Mouse (Mus musculus): ENCODE data around the gene Usp2. TPM values are rescaled to one million over a fixed set of nuclear protein-coding genes. Genes with fewer than 3 reads are reported as not detected.

Gene Usp2
- polyA plus RNA-seq, 1 experiment from 2014 or later, result 1.8 TPM

GRCm38 (mm10) chr9:44079997-44080780 lies 13.4 kb downstream of the Usp2 start:
- Histone ChIP-seq H3K9me3 (replicated peaks) (no peaks in the 10 kb centered on the region), H3K4me1 (peaks cover 29% of the 10 kb centered on the region), H3K4me2 (no peak overlapping the region), H3K36me3 (no peaks in the 10 kb centered on the region), H3K9ac (no peak overlapping the region), H3K4me3 (no peak overlapping the region), H3K27ac (no peak overlapping the region), H3K27me3 (replicated peaks) (peaks cover 72% of the 10 kb centered on the region)
- ATAC-seq, result no peak
- 46% methylated on average over 10 of the region's 10 CpGs for WGBS (ENCODE audit: insufficient replicate concordance)

GRCm38 (mm10) chr9:44080953-44081352 lies 14.1 kb downstream of the Usp2 start:
- no peak for ATAC-seq
- Histone ChIP-seq H3K27ac (no peak overlapping the region), H3K4me1 (peaks cover 37% of the 10 kb centered on the region), H3K36me3 (no peaks in the 10 kb centered on the region), H3K9ac (no peak overlapping the region), H3K4me3 (no peak overlapping the region), H3K9me3 (replicated peaks) (no peaks in the 10 kb centered on the region), H3K4me2 (no peak overlapping the region), H3K27me3 (replicated peaks) (peaks cover 73% of the 10 kb centered on the region)
- 80% methylated on average over 5 of the region's 5 CpGs for WGBS (ENCODE audit: insufficient replicate concordance)

DNA sequence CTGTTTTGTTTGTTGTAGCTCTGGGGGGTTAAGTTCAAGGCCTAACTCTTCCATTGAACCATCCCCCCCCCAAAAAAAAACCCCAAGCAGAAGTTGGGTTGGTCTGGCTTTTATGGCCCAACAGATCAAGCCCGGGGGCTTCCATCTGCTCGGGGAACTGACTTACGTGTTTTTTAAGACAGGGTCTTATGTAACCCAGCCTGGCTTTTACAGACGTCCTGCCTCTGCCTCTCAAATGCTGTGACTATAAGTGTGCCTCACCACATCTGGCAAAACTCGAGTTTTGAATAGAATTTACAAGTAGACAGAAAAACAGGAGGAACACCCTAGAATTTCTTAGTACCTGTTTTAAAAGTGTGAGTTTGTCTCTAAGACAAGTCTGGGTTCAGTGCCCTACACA lies 14.8 kb downstream of the Usp2 start:
- WGBS (ENCODE audit: insufficient replicate concordance), result 65% methylated on average over 5 of the region's 5 CpGs
- ATAC-seq, result no peak
- H3K4me2 ChIP-seq, result no peak overlapping the region
- H3K27me3 ChIP-seq (replicated peaks), result peaks cover 73% of the 10 kb centered on the region
- H3K4me3 ChIP-seq, result no peak overlapping the region
- no peak overlapping the region for H3K9ac ChIP-seq
- peaks cover 43% of the 10 kb centered on the region for H3K4me1 ChIP-seq
- H3K9me3 ChIP-seq (replicated peaks), result no peaks in the 10 kb centered on the region
- no peak overlapping the region for H3K27ac ChIP-seq
- H3K36me3 ChIP-seq, result no peaks in the 10 kb centered on the region

DNA sequence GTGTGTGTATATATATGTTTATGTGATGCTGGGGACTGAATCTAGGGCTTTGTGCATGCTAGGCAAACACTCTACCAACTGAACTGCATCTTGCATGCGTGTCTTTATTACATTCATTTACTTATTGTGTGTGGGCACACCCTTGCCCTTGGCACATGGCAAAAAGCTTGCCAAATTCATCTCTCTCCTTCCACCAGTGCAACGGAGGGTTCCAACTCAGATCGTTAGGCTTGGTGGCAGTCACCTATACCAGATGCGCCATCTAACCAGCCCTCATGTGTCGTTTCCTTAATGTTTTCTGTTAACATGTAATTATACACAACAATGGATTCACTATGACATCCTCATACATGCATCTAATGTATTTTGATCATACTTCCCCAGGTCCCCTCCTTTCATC lies 15.4 kb downstream of the Usp2 start:
- H3K9ac ChIP-seq, result no peak overlapping the region
- H3K27ac ChIP-seq, result no peak overlapping the region
- WGBS (ENCODE audit: insufficient replicate concordance), result 87% methylated on average over 5 of the region's 5 CpGs
- ATAC-seq, result no peak
- H3K4me2 ChIP-seq, result no peak overlapping the region
- no peaks in the 10 kb centered on the region for H3K36me3 ChIP-seq
- H3K4me3 ChIP-seq, result no peak overlapping the region
- peaks cover 48% of the 10 kb centered on the region for H3K4me1 ChIP-seq
- H3K27me3 ChIP-seq (replicated peaks), result peaks cover 80% of the 10 kb centered on the region
- no peaks in the 10 kb centered on the region for H3K9me3 ChIP-seq (replicated peaks)

- H3K4me2 ChIP-seq, result peak overlapping the region; percentile 96
- no peak overlapping the region for H3K27ac ChIP-seq
- no peaks in the 10 kb centered on the region for H3K9me3 ChIP-seq (replicated peaks)
- H3K27me3 ChIP-seq (replicated peaks), result peaks cover 83% of the 10 kb centered on the region
- whole genome bisulfite sequencing (ENCODE audit: insufficient replicate concordance), result 8% methylated on average over 23 of the region's 23 CpGs
- H3K4me1 ChIP-seq, result peaks cover 58% of the 10 kb centered on the region
- no peaks in the 10 kb centered on the region for H3K36me3 ChIP-seq
- ATAC-seq, result no peak
- peak overlapping the region; percentile 49; the same call in 1 of the 2 replicates for H3K9ac ChIP-seq
- H3K4me3 ChIP-seq, result peak overlapping the region; percentile 61
These were observed 16.7 kb downstream of the Usp2 start for GRCm38 (mm10) chr9:44083392-44084121.

GRCm38 (mm10) chr9:44084236-44084635 lies 17.4 kb downstream of the Usp2 start:
- Histone ChIP-seq H3K27me3 (replicated peaks) (peaks cover 87% of the 10 kb centered on the region), H3K27ac (no peak overlapping the region), H3K36me3 (no peaks in the 10 kb centered on the region), H3K4me3 (peak overlapping the region; percentile 61), H3K9me3 (replicated peaks) (no peaks in the 10 kb centered on the region), H3K4me2 (peak overlapping the region; percentile 96), H3K4me1 (peaks cover 59% of the 10 kb centered on the region), H3K9ac (peak overlapping the region; percentile 49)
- peak; percentile 27 for ATAC-seq
- 1% methylated on average over 14 of the region's 14 CpGs for WGBS (ENCODE audit: insufficient replicate concordance)

GRCm38 (mm10) chr9:44084659-44085229 lies 17.9 kb downstream of the Usp2 start:
- H3K4me2 ChIP-seq, result peak overlapping the region; percentile 96
- peaks cover 58% of the 10 kb centered on the region for H3K4me1 ChIP-seq
- no peaks in the 10 kb centered on the region for H3K36me3 ChIP-seq
- no peak overlapping the region for H3K27ac ChIP-seq
- H3K4me3 ChIP-seq, result peak overlapping the region; percentile 61
- H3K9ac ChIP-seq, result peak overlapping the region; percentile 73
- peak; percentile 87 for ATAC-seq
- peaks cover 89% of the 10 kb centered on the region for H3K27me3 ChIP-seq (replicated peaks)
- H3K9me3 ChIP-seq (replicated peaks), result no peaks in the 10 kb centered on the region
- WGBS (ENCODE audit: insufficient replicate concordance), result under 1% methylated on average over 48 of the region's 62 CpGs

DNA sequence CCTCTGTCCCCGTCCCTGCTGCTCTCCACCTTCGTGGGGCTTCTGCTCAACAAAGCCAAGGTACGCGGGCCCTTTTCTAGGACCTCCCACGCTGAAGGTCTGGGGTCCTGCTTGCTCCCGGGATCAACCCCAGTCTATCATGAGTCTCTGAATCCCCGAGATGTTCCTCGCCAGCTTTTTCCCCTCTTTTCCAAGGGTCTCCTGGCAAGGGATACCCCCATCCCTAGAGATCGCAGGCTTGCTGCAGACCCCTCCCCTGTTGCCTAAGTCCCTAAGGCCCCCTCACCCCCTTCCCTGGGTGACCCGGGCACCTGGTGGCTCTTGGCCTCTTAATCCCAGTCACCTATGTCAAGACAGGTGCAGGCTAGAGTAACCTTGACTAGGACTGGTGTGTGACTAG lies 18.5 kb downstream of the Usp2 start:
- H3K9ac ChIP-seq, result peak overlapping the region; percentile 73
- peaks cover 62% of the 10 kb centered on the region for H3K4me1 ChIP-seq
- WGBS (ENCODE audit: insufficient replicate concordance), result 8% methylated on average over 10 of the region's 10 CpGs

DNA sequence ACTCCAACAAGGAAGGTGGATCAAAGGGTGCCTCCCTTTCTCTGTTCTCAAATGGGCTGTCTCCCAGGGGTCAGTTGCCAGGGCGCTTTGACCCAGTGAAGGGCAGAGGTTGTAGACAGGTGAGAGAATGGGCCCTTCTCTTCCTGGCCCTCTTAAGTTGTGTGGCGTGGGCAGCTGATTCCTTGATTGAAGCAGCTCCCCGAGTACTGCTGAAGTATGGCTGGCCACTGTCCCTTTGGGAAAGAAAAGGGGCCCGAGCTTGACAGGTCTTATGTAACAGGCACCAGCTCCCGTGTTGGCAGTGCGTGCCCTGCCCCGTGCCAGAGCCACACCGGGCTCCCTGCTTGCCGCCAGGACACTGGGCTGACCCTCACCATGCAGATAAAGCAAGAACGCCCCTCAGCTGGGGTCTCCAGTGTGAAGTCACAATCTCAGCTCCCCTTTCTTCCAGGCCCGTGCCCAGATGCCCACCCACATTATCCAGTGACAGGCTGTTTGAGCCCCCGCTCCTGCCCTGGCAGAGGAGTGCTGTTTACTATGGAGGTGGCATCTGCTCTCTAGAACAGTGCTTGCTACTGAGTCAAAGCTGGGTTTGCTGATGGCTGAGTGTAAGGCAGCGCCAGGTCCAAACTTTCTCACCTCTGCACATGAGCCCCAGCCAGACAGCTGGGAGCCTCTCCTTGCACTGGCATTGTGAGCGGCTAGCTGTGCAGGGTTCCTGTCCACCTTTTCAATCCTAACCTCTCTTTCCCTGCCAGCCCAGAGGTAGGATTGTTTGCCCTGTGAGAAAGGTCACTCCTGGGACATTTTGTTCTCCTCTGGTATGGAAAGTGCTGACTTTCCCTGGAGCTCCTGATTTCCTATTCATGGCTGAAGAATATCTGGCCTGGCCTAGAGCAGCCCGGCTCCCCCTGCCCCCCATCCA lies 19.2 kb downstream of the Usp2 start:
- H3K27ac ChIP-seq, result no peak overlapping the region
- no peaks in the 10 kb centered on the region for H3K9me3 ChIP-seq (replicated peaks)
- peaks cover 62% of the 10 kb centered on the region for H3K4me1 ChIP-seq
- WGBS (ENCODE audit: insufficient replicate concordance), result 68% methylated on average over 15 of the region's 15 CpGs
- H3K4me2 ChIP-seq, result peak overlapping the region; percentile 96
- peaks cover 83% of the 10 kb centered on the region for H3K27me3 ChIP-seq (replicated peaks)
- no peaks in the 10 kb centered on the region for H3K36me3 ChIP-seq
- H3K4me3 ChIP-seq, result no peak overlapping the region
- ATAC-seq, result no peak
- H3K9ac ChIP-seq, result no peak overlapping the region

More for the DNA sequence above, 18.5 kb downstream of the Usp2 start:
- ATAC-seq, result no peak; the same call in 1 of the 2 replicates
- no peaks in the 10 kb centered on the region for H3K9me3 ChIP-seq (replicated peaks)
- no peak overlapping the region for H3K27ac ChIP-seq
- peak overlapping the region; percentile 96 for H3K4me2 ChIP-seq
- peaks cover 88% of the 10 kb centered on the region for H3K27me3 ChIP-seq (replicated peaks)
- H3K4me3 ChIP-seq, result peak overlapping the region; percentile 61
- no peaks in the 10 kb centered on the region for H3K36me3 ChIP-seq

GRCm38 (mm10) chr9:44086960-44087359 lies 20.1 kb downstream of the Usp2 start:
- no peaks in the 10 kb centered on the region for H3K9me3 ChIP-seq (replicated peaks)
- WGBS (ENCODE audit: insufficient replicate concordance), result 60% methylated on average over 10 of the region's 10 CpGs
- peaks cover 75% of the 10 kb centered on the region for H3K27me3 ChIP-seq (replicated peaks)
- no peak overlapping the region for H3K9ac ChIP-seq
- H3K4me1 ChIP-seq, result peaks cover 62% of the 10 kb centered on the region
- H3K4me3 ChIP-seq, result no peak overlapping the region
- H3K4me2 ChIP-seq, result no peak overlapping the region
- H3K36me3 ChIP-seq, result no peaks in the 10 kb centered on the region
- no peak for ATAC-seq
- no peak overlapping the region for H3K27ac ChIP-seq

DNA sequence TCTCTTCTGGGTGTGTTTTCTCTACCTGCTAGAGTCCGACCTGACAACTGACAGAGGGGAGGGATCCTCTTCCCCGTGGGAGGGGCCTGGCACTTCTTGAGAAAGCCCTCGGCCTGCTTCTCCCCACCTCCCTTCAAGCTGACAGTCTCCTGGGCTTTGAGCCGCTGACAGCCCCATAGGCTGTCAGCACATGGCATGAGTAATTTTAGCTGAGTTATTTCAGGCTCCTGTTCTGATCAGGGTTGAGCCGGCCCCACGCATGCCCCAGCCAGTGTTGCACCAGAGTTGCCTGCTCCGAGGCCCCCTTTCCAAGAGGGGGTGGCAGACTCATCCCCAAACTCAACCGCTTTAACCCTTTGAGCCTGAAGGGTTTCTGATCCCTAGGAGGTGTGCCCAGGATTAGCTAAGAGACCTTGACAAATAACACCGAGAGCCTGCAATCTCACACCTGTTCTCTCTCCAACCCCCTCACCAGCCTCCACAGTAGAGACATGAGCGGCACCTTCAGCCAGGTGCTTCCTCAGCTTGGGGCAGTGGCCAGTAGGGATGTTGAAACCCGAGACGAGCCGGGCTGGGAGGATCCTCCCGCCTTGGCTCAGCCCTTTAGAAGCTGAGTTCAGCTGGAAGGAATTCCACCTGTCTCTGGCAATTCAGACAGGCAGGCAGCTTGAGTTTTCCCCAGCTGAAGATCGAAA lies 21.1 kb downstream of the Usp2 start:
- H3K27ac ChIP-seq, result no peak overlapping the region
- WGBS (ENCODE audit: insufficient replicate concordance), result 27% methylated on average over 15 of the region's 15 CpGs
- H3K4me2 ChIP-seq, result no peak overlapping the region
- H3K4me1 ChIP-seq, result peaks cover 62% of the 10 kb centered on the region
- no peaks in the 10 kb centered on the region for H3K9me3 ChIP-seq (replicated peaks)
- ATAC-seq, result no peak
- H3K36me3 ChIP-seq, result no peaks in the 10 kb centered on the region
- H3K9ac ChIP-seq, result no peak overlapping the region
- H3K27me3 ChIP-seq (replicated peaks), result peaks cover 65% of the 10 kb centered on the region
- no peak overlapping the region for H3K4me3 ChIP-seq

All from liver, embryonic 12.5 days (tissue).